25 mouse cellular contexts compared by ENCODE assay signal in genomic region chr11:38410302-38410701, GRCm38 (mm10).
DNase-seq lines count a peak whose midpoint lies in the region; ATAC-seq and TF ChIP-seq lines count a peak whose summit lies in the region.
"Had no signal": no experiment of that assay in that cellular context is flagged by ENCODE, and none has a peak within 500 bp of the region (broad histone marks: within the 10 kb centered on the region; RNA-seq: fewer than 3 reads in every experiment).

No protein-coding gene starts in this region.

- TF ChIP-seq CTCF in hindbrain, postnatal 0 days (IDR thresholded peaks at IDR 0.05; ENCODE audit: low read depth): no peak
- no peak for TF ChIP-seq CTCF in layer of hippocampus, adult 2 months (conservative IDR thresholded peaks at IDR 0.05)

- H3K4me1 ChIP-seq in hindbrain, postnatal 0 days (ENCODE audit: insufficient read depth, low read length): no peaks in the 10 kb centered on the region
- H3K4me1 ChIP-seq in hindbrain, embryonic 12.5 days: no peaks in the 10 kb centered on the region
- H3K4me1 ChIP-seq: embryonic facial prominence, embryonic 12.5 days; heart, embryonic 10.5 days; kidney, embryonic 15.5 days; limb, embryonic 10.5 days; liver, embryonic 15.5 days; lung, embryonic 15.5 days; megakaryocyte, embryonic 14.5 days; midbrain, embryonic 13.5 days; neural tube, embryonic 13.5 days had no signal

- peak; percentile 43; the same call in 1 of the 2 replicates for ATAC-seq in hindbrain, postnatal 0 days
- no peak for ATAC-seq in hindbrain, embryonic 12.5 days (ENCODE audit: low FRiP score)
- ATAC-seq: midbrain, embryonic 13.5 days had no signal

- 38% methylated on average over 1 of the region's 1 CpGs for WGBS in hindbrain, postnatal 0 days
- 46% methylated on average over 1 of the region's 1 CpGs for WGBS in hindbrain, embryonic 12.5 days

- H3K36me3 ChIP-seq in hindbrain, postnatal 0 days (ENCODE audit: insufficient read depth, low read length): no peaks in the 10 kb centered on the region
- no peaks in the 10 kb centered on the region for H3K36me3 ChIP-seq in hindbrain, embryonic 12.5 days
- H3K36me3 ChIP-seq: embryonic facial prominence, embryonic 12.5 days; heart, embryonic 10.5 days; kidney, embryonic 15.5 days; limb, embryonic 10.5 days; liver, embryonic 15.5 days; lung, embryonic 15.5 days; midbrain, embryonic 13.5 days; neural tube, embryonic 13.5 days had no signal

- H3K9ac ChIP-seq in hindbrain, postnatal 0 days (replicated peaks; ENCODE audit: low read length): no peak overlapping the region
- no peak overlapping the region for H3K9ac ChIP-seq in hindbrain, embryonic 12.5 days
- H3K9ac ChIP-seq: embryonic facial prominence, embryonic 12.5 days; kidney, embryonic 15.5 days; liver, embryonic 15.5 days; lung, embryonic 15.5 days; midbrain, embryonic 13.5 days; neural tube, embryonic 13.5 days had no signal

- H3K4me2 ChIP-seq in hindbrain, postnatal 0 days (ENCODE audit: low read depth, low read length): no peak overlapping the region
- H3K4me2 ChIP-seq in hindbrain, embryonic 12.5 days (replicated peaks): no peak overlapping the region
- H3K4me2 ChIP-seq: embryonic facial prominence, embryonic 12.5 days; kidney, embryonic 15.5 days; liver, embryonic 15.5 days; lung, embryonic 15.5 days; midbrain, embryonic 13.5 days; neural tube, embryonic 13.5 days had no signal

- H3K27ac ChIP-seq in hindbrain, postnatal 0 days: no peak overlapping the region
- no peak overlapping the region for H3K27ac ChIP-seq in hindbrain, embryonic 12.5 days
- no peak overlapping the region for H3K27ac ChIP-seq in layer of hippocampus, adult 2 months
- H3K27ac ChIP-seq: embryonic facial prominence, embryonic 12.5 days; heart, embryonic 10.5 days; kidney, embryonic 15.5 days; limb, embryonic 10.5 days; liver, embryonic 15.5 days; lung, embryonic 15.5 days; midbrain, embryonic 13.5 days; neural tube, embryonic 13.5 days had no signal

- DNase-seq in cerebellum, postnatal 10 days: peak; percentile 26 to 35
- DNase-seq in cerebellum, adult 18-20 months: no peak
- DNase-seq in hindbrain, postnatal 0 days (ENCODE audit: low spot score): peak; percentile 44
- peak; percentile 20 for DNase-seq in brain, adult 2 months (ENCODE audit: low read depth, low spot score)
- DNase-seq in layer of hippocampus, adult 2 months (ENCODE audit: low spot score in 2 of 2): peak; percentile 34 to 36
- DNase-seq in frontal cortex, postnatal 10 days (ENCODE audit: low spot score in 2 of 2): no peak
- DNase-seq in yolk sac, embryonic 10.5 days (ENCODE audit: low spot score): no peak
- DNase-seq: adrenal gland, postnatal 10 days; cerebellum, postnatal 25 days; gastrocnemius, postnatal 10 days; heart, postnatal 4 days; kidney, adult 11 months; kidney, postnatal 36 days; liver; lung, postnatal 36 days had no signal

- no peaks in the 10 kb centered on the region for H3K27me3 ChIP-seq in hindbrain, postnatal 0 days (ENCODE audit: insufficient read depth, low read length)
- H3K27me3 ChIP-seq in hindbrain, embryonic 12.5 days: no peaks in the 10 kb centered on the region
- H3K27me3 ChIP-seq: embryonic facial prominence, embryonic 12.5 days; kidney, embryonic 15.5 days; liver, embryonic 15.5 days; lung, embryonic 15.5 days; megakaryocyte, embryonic 14.5 days; midbrain, embryonic 13.5 days; neural tube, embryonic 13.5 days had no signal

- no peak overlapping the region for H3K4me3 ChIP-seq in hindbrain, postnatal 0 days (ENCODE audit: low read length)
- no peak overlapping the region for H3K4me3 ChIP-seq in hindbrain, embryonic 12.5 days
- H3K4me3 ChIP-seq in layer of hippocampus, adult 2 months: no peak overlapping the region
- H3K4me3 ChIP-seq: embryonic facial prominence, embryonic 12.5 days; heart, embryonic 10.5 days; kidney, embryonic 15.5 days; limb, embryonic 10.5 days; liver, embryonic 15.5 days; lung, embryonic 15.5 days; megakaryocyte, embryonic 14.5 days; midbrain, embryonic 13.5 days; neural tube, embryonic 13.5 days had no signal

- no peaks in the 10 kb centered on the region for H3K9me3 ChIP-seq in hindbrain, postnatal 0 days (ENCODE audit: low read length)
- no peaks in the 10 kb centered on the region for H3K9me3 ChIP-seq in hindbrain, embryonic 12.5 days (replicated peaks)
- H3K9me3 ChIP-seq: embryonic facial prominence, embryonic 12.5 days; heart, embryonic 10.5 days; kidney, embryonic 15.5 days; limb, embryonic 10.5 days; liver, embryonic 15.5 days; lung, embryonic 15.5 days; megakaryocyte, embryonic 14.5 days; midbrain, embryonic 13.5 days; neural tube, embryonic 13.5 days had no signal

Comparison
In these comparisons a context has a peak if more than half of its experiments do, and no peak if none do; other contexts are left out.
1. DNase-seq: peak in cerebellum, postnatal 10 days (2 of 2), hindbrain, postnatal 0 days (single experiment), brain, adult 2 months (single experiment) and layer of hippocampus, adult 2 months (2 of 2); none in cerebellum, adult 18-20 months (0 of 2), frontal cortex, postnatal 10 days (0 of 2) and yolk sac, embryonic 10.5 days (single experiment).